10 mouse cellular contexts compared by ENCODE assay signal in the genomic region with DNA sequence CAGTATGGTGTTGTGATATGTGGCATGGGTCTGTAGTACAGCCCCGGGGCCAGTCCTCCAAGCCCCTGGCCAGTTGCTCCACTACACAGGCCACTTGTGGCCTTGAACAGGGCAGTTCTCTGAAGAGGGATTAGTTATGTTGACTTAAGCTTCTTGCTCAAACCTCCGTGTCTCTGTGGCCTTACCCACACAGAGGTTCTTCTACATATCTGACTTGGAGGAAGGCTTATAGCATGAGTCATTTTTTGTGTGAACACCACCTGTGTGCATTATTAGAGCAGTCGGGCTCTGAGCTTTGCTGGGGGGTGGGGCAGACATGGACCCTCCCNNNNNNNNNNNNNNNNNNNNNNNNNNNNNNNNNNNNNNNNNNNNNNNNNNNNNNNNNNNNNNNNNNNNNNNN. TPM values are rescaled to one million over a fixed set of nuclear protein-coding genes. Genes with fewer than 3 reads are reported as not detected.
DNase-seq lines count a peak whose midpoint lies in the region; ATAC-seq and TF ChIP-seq lines count a peak whose summit lies in the region.
"Had no signal": no experiment of that assay in that cellular context is flagged by ENCODE, and none has a peak within 500 bp of the region (broad histone marks: within the 10 kb centered on the region; RNA-seq: fewer than 3 reads in every experiment).

No protein-coding gene starts in this region.

- no peak overlapping the region for H3K27ac ChIP-seq in kidney, embryonic 16.5 days (ENCODE audit: low read length)
- peak overlapping the region; percentile 24; the same call in 1 of the 2 replicates for H3K27ac ChIP-seq in liver, embryonic 13.5 days
- H3K27ac ChIP-seq in small intestine, adult 2 months (ENCODE audit: insufficient read depth, low read depth, low read length), result no peak overlapping the region
- H3K27ac ChIP-seq: hindbrain, embryonic 14.5 days; limb, embryonic 13.5 days had no signal

- peaks cover 62% of the 10 kb centered on the region for H3K36me3 ChIP-seq in kidney, embryonic 16.5 days (ENCODE audit: insufficient read depth, low read length)
- peaks cover 81% of the 10 kb centered on the region for H3K36me3 ChIP-seq in liver, embryonic 13.5 days
- peaks cover 30% of the 10 kb centered on the region for H3K36me3 ChIP-seq in small intestine, adult 2 months (ENCODE audit: control insufficient read depth, insufficient read depth, low read length)

- no peaks in the 10 kb centered on the region for H3K27me3 ChIP-seq in kidney, embryonic 16.5 days (ENCODE audit: insufficient read depth, low read length)
- no peaks in the 10 kb centered on the region for H3K27me3 ChIP-seq in liver, embryonic 13.5 days
- no peaks in the 10 kb centered on the region for H3K27me3 ChIP-seq in small intestine, adult 2 months (ENCODE audit: control insufficient read depth, insufficient read depth, low read length)
- H3K27me3 ChIP-seq: limb, embryonic 13.5 days had no signal

- peaks cover 29% of the 10 kb centered on the region for H3K4me1 ChIP-seq in kidney, embryonic 16.5 days (ENCODE audit: insufficient read depth, low read length)
- peaks cover 69% of the 10 kb centered on the region for H3K4me1 ChIP-seq in liver, embryonic 13.5 days (replicated peaks)
- H3K4me1 ChIP-seq in small intestine, adult 2 months (ENCODE audit: control insufficient read depth, insufficient read depth, insufficient read length, low read length), result peaks cover 10% of the 10 kb centered on the region

- no peak for TF ChIP-seq POLR2A in small intestine, adult 2 months (IDR thresholded peaks at IDR 0.05; ENCODE audit: low read depth, low read length)

- TF ChIP-seq CTCF in small intestine, adult 2 months (IDR thresholded peaks at IDR 0.05; ENCODE audit: extremely low read depth, insufficient read length, insufficient replicate concordance, low read depth, low read length), result no peak

- H3K4me2 ChIP-seq in kidney, embryonic 16.5 days (replicated peaks; ENCODE audit: low read depth, low read length), result no peak overlapping the region
- H3K4me2 ChIP-seq in liver, embryonic 13.5 days, result peak overlapping the region; percentile 6; the same call in 1 of the 2 replicates
- H3K4me2 ChIP-seq: hindbrain, embryonic 14.5 days; limb, embryonic 13.5 days had no signal

- DNase-seq in kidney, adult 11 months, result no peak
- no peak for DNase-seq in liver, embryonic 13.5 days
- no peak for DNase-seq in kidney, adult 9 months

- H3K9ac ChIP-seq in kidney, embryonic 16.5 days (replicated peaks; ENCODE audit: low read length), result no peak overlapping the region
- 0 out of 2 replicates have a peak overlapping the region, but pooled peaks have one; percentile 1 for H3K9ac ChIP-seq in liver, embryonic 13.5 days
- H3K9ac ChIP-seq: hindbrain, embryonic 14.5 days; limb, embryonic 13.5 days had no signal

- 0 out of 2 replicates have a peak, but pooled peaks have one; percentile 22 for ATAC-seq in kidney, embryonic 16.5 days (ENCODE audit: low FRiP score, low TSS enrichment)
- ATAC-seq in common myeloid progenitor, adult 5-6 weeks (replicated peaks; ENCODE audit: low read depth, poor library complexity, severe bottlenecking), result 0 out of 2 replicates have a peak, but pooled peaks have one; percentile 7
- no peak for ATAC-seq in liver, embryonic 13.5 days (ENCODE audit: low read depth)
- no peak for ATAC-seq in frontal cortex, adult (ENCODE audit: low TSS enrichment)

- no peak overlapping the region for H3K4me3 ChIP-seq in kidney, embryonic 16.5 days (ENCODE audit: low read length)
- H3K4me3 ChIP-seq in liver, embryonic 13.5 days (replicated peaks), result no peak overlapping the region
- H3K4me3 ChIP-seq in small intestine, adult 2 months (ENCODE audit: low read depth, low read length), result peak overlapping the region; percentile 44
- H3K4me3 ChIP-seq: erythroblast, embryonic 14.5 days; limb, embryonic 13.5 days had no signal

- no peaks in the 10 kb centered on the region for H3K9me3 ChIP-seq in kidney, embryonic 16.5 days (ENCODE audit: low read length)
- H3K9me3 ChIP-seq in liver, embryonic 13.5 days (replicated peaks), result no peaks in the 10 kb centered on the region
- H3K9me3 ChIP-seq: limb, embryonic 13.5 days had no signal

- WGBS in kidney, embryonic 16.5 days, result 76% methylated on average over 3 of the region's 3 CpGs
- 64% methylated on average over 3 of the region's 3 CpGs for WGBS in liver, embryonic 13.5 days (ENCODE audit: insufficient replicate concordance)
- WGBS in small intestine, adult 2 months, result 38% methylated on average over 3 of the region's 3 CpGs

RNA-seq across cellular contexts. Expression of gene Anp32a, which starts 33.2 kb away (rescaled TPM):
- polyA plus RNA-seq in kidney, embryonic 16.5 days (2015; fragmentation: Nextera tagmentation; extraction: Ambion mirVana), result 196 and 238 TPM in 2 replicates
- 731 and 775 TPM in 2 replicates for total RNA-seq in common myeloid progenitor, adult 5-6 weeks (2017)
- 102 and 117 TPM in 2 replicates for polyA plus RNA-seq in liver, embryonic 13.5 days (2015; fragmentation: Nextera tagmentation; extraction: Ambion mirVana)
- polyA plus RNA-seq in small intestine, adult 2 months (2012; rRNA removed), result 2.4 and 4.7 TPM in 2 replicates

Comparison
In these comparisons a context has a peak if more than half of its experiments do, and no peak if none do; other contexts are left out.
1. ATAC-seq: peak in kidney, embryonic 16.5 days (single experiment) and common myeloid progenitor, adult 5-6 weeks (single experiment); none in liver, embryonic 13.5 days (single experiment) and frontal cortex, adult (single experiment).
2. RNA of gene Anp32a, which starts 33.2 kb away (polyA plus RNA-seq): 196 to 238 TPM in kidney, embryonic 16.5 days and 102 to 117 TPM in liver, embryonic 13.5 days; 2.4 to 4.7 TPM in small intestine, adult 2 months; every median in the first group is over 10 times any median in the second.